Mouse (Mus musculus) testis, postnatal 10 days (tissue): Measurements from ENCODE around the gene Olfr1276.

ENCODE experiments used
- DNase-seq: peaks from one replicate; pipeline ENCODE4 v3.0.0; 2021; ENCODE audit warnings: low spot score

Gene Olfr1276

GRCm38 (mm10) chr2:111254216-111254615 lies at the start of gene Olfr1276:
Gene Olfr1276 (plus strand): TSS chr2:111254516.
- no peak for DNase-seq

- no peak for DNase-seq
Observed at GRCm38 (mm10) chr2:111229502-111229901, 24.8 kb upstream of the Olfr1276 start, which contains the start of gene 4930430A15Rik. Gene 4930430A15Rik (minus strand): TSS chr2:111229602.

GRCm38 (mm10) chr2:111235186-111235585 lies 19.1 kb upstream of the Olfr1276 start, which contains the start of gene Olfr1275:
Gene Olfr1275 (minus strand): TSS chr2:111235286.
- no peak for DNase-seq

DNA sequence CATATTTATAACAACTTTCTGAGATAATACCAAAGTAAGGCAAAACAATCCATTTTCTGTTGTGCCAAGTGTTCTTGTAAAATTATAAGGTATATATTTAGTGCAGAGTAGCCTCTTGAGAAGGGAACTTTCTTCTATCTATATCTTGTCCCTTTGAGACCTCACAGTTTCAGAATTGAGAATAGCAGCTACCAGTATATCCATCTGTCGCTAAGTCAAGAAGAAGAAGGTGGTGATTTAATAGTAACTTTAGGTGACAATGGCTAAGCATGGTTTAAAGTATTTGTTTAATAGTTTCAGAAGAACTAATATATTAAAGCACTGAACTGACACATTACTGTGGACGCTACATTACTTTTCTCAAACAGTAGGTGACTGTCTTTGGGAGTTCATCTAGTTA lies 19.7 kb downstream of the Olfr1276 start, which contains the start of gene Olfr1277:
Gene Olfr1277 (minus strand): TSS at position 101 of the 400 bp plus-strand sequence.
- DNase-seq, result no peak

DNA sequence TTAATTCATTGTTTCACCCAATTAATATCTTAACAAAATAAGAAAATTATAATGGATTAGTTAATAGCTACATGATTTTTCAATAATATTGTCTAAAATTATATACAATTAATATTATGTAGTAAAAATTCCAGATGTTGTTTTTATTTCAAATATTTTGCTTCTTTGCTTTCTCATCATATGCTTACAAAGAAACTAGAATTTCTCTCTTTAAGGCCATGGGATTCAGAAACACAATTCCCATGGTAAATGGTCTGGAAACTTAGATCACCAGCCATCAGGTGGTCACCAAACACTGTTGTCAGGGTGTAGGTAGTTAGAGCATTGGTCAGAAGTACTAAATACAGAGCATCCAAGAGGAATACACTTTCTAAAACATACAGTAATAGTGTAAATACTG lies 35.5 kb downstream of the Olfr1276 start, which contains the start of gene Olfr1278:
Gene Olfr1278 (plus strand): TSS at position 301 of the 400 bp plus-strand sequence.
- no peak for DNase-seq

- no peak for DNase-seq
Observed at GRCm38 (mm10) chr2:111298541-111298940, 44.2 kb downstream of the Olfr1276 start.

DNA sequence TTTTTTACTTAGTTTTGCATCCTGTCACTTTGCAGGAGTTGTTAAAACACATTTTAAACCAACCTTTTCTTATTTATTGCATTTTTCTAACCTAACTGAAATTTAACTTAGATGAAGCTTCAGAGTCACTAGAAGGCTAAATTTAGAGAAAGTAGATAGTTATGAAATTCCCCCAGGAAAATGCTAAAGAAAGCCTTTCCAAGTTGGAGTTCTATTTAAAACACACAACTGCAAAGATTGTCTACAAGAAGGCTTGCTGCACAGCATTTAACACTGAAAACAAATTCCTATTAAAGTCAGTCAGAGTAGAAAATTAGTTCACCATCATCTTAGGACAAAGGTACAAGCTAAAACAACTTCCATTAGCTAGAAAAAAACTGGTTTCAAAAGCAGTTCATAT lies 46.1 kb downstream of the Olfr1276 start, which contains the start of gene Olfr1279:
Gene Olfr1279 (plus strand): TSS at position 262 of the 400 bp plus-strand sequence.
- no peak for DNase-seq
